Mouse (Mus musculus): ENCODE data around the gene Cdon. TPM values are rescaled to one million over a fixed set of nuclear protein-coding genes. Genes with fewer than 3 reads are reported as not detected.

Cdon gene
- polyA plus RNA-seq, 1 experiment from 2014 or later: 10.5 TPM

- ATAC-seq (no peak), DNase-seq (ENCODE audit: low spot score) (no peak)
- H3K9ac ChIP-seq (ENCODE audit: low read length): no peak overlapping the region
- H3K27me3 ChIP-seq (replicated peaks; ENCODE audit: control insufficient read depth, insufficient read depth, low read length): no peaks in the 10 kb centered on the region
- 86% methylated on average over 6 of the region's 6 CpGs for WGBS
- no peaks in the 10 kb centered on the region for H3K36me3 ChIP-seq (ENCODE audit: control insufficient read depth, insufficient read depth, low read length)
- no peak overlapping the region for H3K4me3 ChIP-seq (ENCODE audit: low read depth, low read length)
- H3K27ac ChIP-seq (ENCODE audit: low read depth, low read length): no peak overlapping the region
- H3K4me2 ChIP-seq (ENCODE audit: low read length): no peak overlapping the region
- peaks cover 15% of the 10 kb centered on the region for H3K4me1 ChIP-seq (ENCODE audit: control insufficient read depth, insufficient read depth, low read length)
- no peaks in the 10 kb centered on the region for H3K9me3 ChIP-seq (replicated peaks; ENCODE audit: control insufficient read depth, low read length)
Measured at GRCm38 (mm10) chr9:35520631-35521348, 99.9 kb downstream of the Cdon start.

GRCm38 (mm10) chr9:35522241-35522640 is 101.3 kb downstream of the Cdon start:
- Histone ChIP-seq H3K27ac (ENCODE audit: low read depth, low read length) (no peak overlapping the region), H3K4me2 (ENCODE audit: low read length) (no peak overlapping the region), H3K9ac (ENCODE audit: low read length) (no peak overlapping the region), H3K4me1 (ENCODE audit: control insufficient read depth, insufficient read depth, low read length) (peaks cover 15% of the 10 kb centered on the region), H3K36me3 (ENCODE audit: control insufficient read depth, insufficient read depth, low read length) (no peaks in the 10 kb centered on the region), H3K9me3 (replicated peaks; ENCODE audit: control insufficient read depth, low read length) (no peaks in the 10 kb centered on the region), H3K27me3 (replicated peaks; ENCODE audit: control insufficient read depth, insufficient read depth, low read length) (no peaks in the 10 kb centered on the region), H3K4me3 (ENCODE audit: low read depth, low read length) (no peak overlapping the region)
- ATAC-seq (no peak), DNase-seq (ENCODE audit: low spot score) (no peak)
- 76% methylated on average over 2 of the region's 2 CpGs for WGBS

- DNase-seq (ENCODE audit: low spot score): peak; percentile 49
- no peaks in the 10 kb centered on the region for H3K27me3 ChIP-seq (replicated peaks; ENCODE audit: control insufficient read depth, insufficient read depth, low read length)
- no peak overlapping the region for H3K4me3 ChIP-seq (ENCODE audit: low read depth, low read length)
- H3K4me2 ChIP-seq (ENCODE audit: low read length): no peak overlapping the region
- ATAC-seq: peak; percentile 27; the same call in 1 of the 2 replicates
- WGBS: 65% methylated on average over 1 of the region's 1 CpGs
- H3K27ac ChIP-seq (ENCODE audit: low read depth, low read length): peak overlapping the region; percentile 41; the same call in 1 of the 2 replicates
- H3K9ac ChIP-seq (ENCODE audit: low read length): no peak overlapping the region
- peaks cover 15% of the 10 kb centered on the region for H3K4me1 ChIP-seq (ENCODE audit: control insufficient read depth, insufficient read depth, low read length)
- no peaks in the 10 kb centered on the region for H3K36me3 ChIP-seq (ENCODE audit: control insufficient read depth, insufficient read depth, low read length)
- H3K9me3 ChIP-seq (replicated peaks; ENCODE audit: control insufficient read depth, low read length): no peaks in the 10 kb centered on the region
Measured at GRCm38 (mm10) chr9:35522821-35523515, 102.0 kb downstream of the Cdon start.

GRCm38 (mm10) chr9:35523541-35523940 is 102.6 kb downstream of the Cdon start:
- WGBS: 9% methylated on average over 5 of the region's 5 CpGs
- no peaks in the 10 kb centered on the region for H3K9me3 ChIP-seq (replicated peaks; ENCODE audit: control insufficient read depth, low read length)
- peak overlapping the region; percentile 41; the same call in 1 of the 2 replicates for H3K27ac ChIP-seq (ENCODE audit: low read depth, low read length)
- H3K36me3 ChIP-seq (ENCODE audit: control insufficient read depth, insufficient read depth, low read length): no peaks in the 10 kb centered on the region
- ATAC-seq (peak; percentile 90), DNase-seq (ENCODE audit: low spot score) (peak; percentile 94)
- H3K9ac ChIP-seq (ENCODE audit: low read length): no peak overlapping the region
- peak overlapping the region; percentile 34; the same call in 1 of the 2 replicates for H3K4me2 ChIP-seq (ENCODE audit: low read length)
- H3K27me3 ChIP-seq (replicated peaks; ENCODE audit: control insufficient read depth, insufficient read depth, low read length): no peaks in the 10 kb centered on the region
- H3K4me1 ChIP-seq (ENCODE audit: control insufficient read depth, insufficient read depth, low read length): peaks cover 15% of the 10 kb centered on the region
- no peak overlapping the region for H3K4me3 ChIP-seq (ENCODE audit: low read depth, low read length)

- peak; percentile 85 for ATAC-seq
- WGBS: 13% methylated on average over 7 of the region's 7 CpGs
- Histone ChIP-seq H3K9me3 (replicated peaks; ENCODE audit: control insufficient read depth, low read length) (no peaks in the 10 kb centered on the region), H3K27ac (ENCODE audit: low read depth, low read length) (peak overlapping the region; percentile 71; the same call in 1 of the 2 replicates), H3K4me3 (ENCODE audit: low read depth, low read length) (no peak overlapping the region), H3K27me3 (replicated peaks; ENCODE audit: control insufficient read depth, insufficient read depth, low read length) (no peaks in the 10 kb centered on the region), H3K9ac (ENCODE audit: low read length) (no peak overlapping the region), H3K36me3 (ENCODE audit: control insufficient read depth, insufficient read depth, low read length) (no peaks in the 10 kb centered on the region), H3K4me2 (ENCODE audit: low read length) (peak overlapping the region; percentile 34; the same call in 1 of the 2 replicates), H3K4me1 (ENCODE audit: control insufficient read depth, insufficient read depth, low read length) (peaks cover 15% of the 10 kb centered on the region)
- peak; percentile 87 for DNase-seq (ENCODE audit: low spot score)
Measured at GRCm38 (mm10) chr9:35523941-35524411, 103.0 kb downstream of the Cdon start.

- Histone ChIP-seq H3K36me3 (ENCODE audit: control insufficient read depth, insufficient read depth, low read length) (no peaks in the 10 kb centered on the region), H3K9me3 (replicated peaks; ENCODE audit: control insufficient read depth, low read length) (no peaks in the 10 kb centered on the region), H3K9ac (ENCODE audit: low read length) (no peak overlapping the region), H3K4me1 (ENCODE audit: control insufficient read depth, insufficient read depth, low read length) (peaks cover under 1% of the 10 kb centered on the region; the same call in 1 of the 2 replicates), H3K27me3 (replicated peaks; ENCODE audit: control insufficient read depth, insufficient read depth, low read length) (0 out of 2 replicates have a peak, but pooled peaks cover 2% of the 10 kb centered on the region), H3K4me2 (ENCODE audit: low read length) (no peak overlapping the region), H3K4me3 (ENCODE audit: low read depth, low read length) (no peak overlapping the region), H3K27ac (ENCODE audit: low read depth, low read length) (no peak overlapping the region)
- WGBS: 74% methylated on average over 3 of the region's 3 CpGs
- DNase-seq (ENCODE audit: low spot score) (no peak), ATAC-seq (no peak)
Measured at GRCm38 (mm10) chr9:35529141-35529540, 108.2 kb downstream of the Cdon start.

GRCm38 (mm10) chr9:35529796-35530195 is 108.9 kb downstream of the Cdon start:
- 16% methylated on average over 1 of the region's 1 CpGs for WGBS
- Histone ChIP-seq H3K4me2 (ENCODE audit: low read length) (no peak overlapping the region), H3K27ac (ENCODE audit: low read depth, low read length) (no peak overlapping the region), H3K9me3 (replicated peaks; ENCODE audit: control insufficient read depth, low read length) (no peaks in the 10 kb centered on the region), H3K9ac (ENCODE audit: low read length) (no peak overlapping the region), H3K36me3 (ENCODE audit: control insufficient read depth, insufficient read depth, low read length) (no peaks in the 10 kb centered on the region), H3K4me3 (ENCODE audit: low read depth, low read length) (no peak overlapping the region), H3K27me3 (replicated peaks; ENCODE audit: control insufficient read depth, insufficient read depth, low read length) (0 out of 2 replicates have a peak, but pooled peaks cover 2% of the 10 kb centered on the region), H3K4me1 (ENCODE audit: control insufficient read depth, insufficient read depth, low read length) (no peaks in the 10 kb centered on the region)
- ATAC-seq (no peak), DNase-seq (ENCODE audit: low spot score) (no peak)

- no peak for ATAC-seq
Measured at GRCm38 (mm10) chr9:35533266-35533665, 112.3 kb downstream of the Cdon start.

More at GRCm38 (mm10) chr9:35533266-35533665, 112.3 kb downstream of the Cdon start:
- Histone ChIP-seq H3K4me2 (ENCODE audit: low read length) (no peak overlapping the region), H3K27ac (ENCODE audit: low read depth, low read length) (no peak overlapping the region), H3K4me3 (ENCODE audit: low read depth, low read length) (no peak overlapping the region), H3K4me1 (ENCODE audit: control insufficient read depth, insufficient read depth, low read length) (no peaks in the 10 kb centered on the region), H3K27me3 (replicated peaks; ENCODE audit: control insufficient read depth, insufficient read depth, low read length) (0 out of 2 replicates have a peak, but pooled peaks cover 2% of the 10 kb centered on the region), H3K9me3 (replicated peaks; ENCODE audit: control insufficient read depth, low read length) (no peaks in the 10 kb centered on the region), H3K9ac (ENCODE audit: low read length) (no peak overlapping the region), H3K36me3 (ENCODE audit: control insufficient read depth, insufficient read depth, low read length) (no peaks in the 10 kb centered on the region)
- no peak for DNase-seq (ENCODE audit: low spot score)
- WGBS: 79% methylated on average over 9 of the region's 9 CpGs
